ENCODE assay signal across 9 mouse cellular contexts in the genomic region with DNA sequence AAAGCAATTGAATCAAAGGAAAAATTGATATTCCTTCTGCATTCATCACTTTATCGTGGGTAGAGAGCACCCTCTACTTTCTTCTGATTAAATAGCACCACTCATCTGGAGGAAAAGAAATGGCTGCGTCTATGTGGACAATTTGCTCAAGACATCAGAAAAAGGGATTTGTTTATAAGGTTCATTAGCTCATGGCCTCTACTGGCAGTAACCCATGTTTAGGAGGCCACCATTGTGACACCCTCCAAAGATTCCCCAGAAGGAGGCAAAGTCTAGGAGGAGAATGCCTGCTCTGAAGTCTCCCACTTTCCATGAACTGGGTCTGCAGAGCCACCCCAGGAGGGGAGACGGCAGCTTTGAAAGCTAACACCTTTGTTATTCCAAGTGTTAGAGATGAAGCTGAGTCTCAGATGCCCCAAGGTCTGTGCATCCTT.
DNase-seq lines count a peak whose midpoint lies in the region; ATAC-seq and TF ChIP-seq lines count a peak whose summit lies in the region.
"Had no signal": no experiment of that assay in that cellular context is flagged by ENCODE, and none has a peak within 500 bp of the region (broad histone marks: within the 10 kb centered on the region; RNA-seq: fewer than 3 reads in every experiment).

No protein-coding gene starts in this region.

- no peaks in the 10 kb centered on the region for H3K36me3 ChIP-seq in embryonic facial prominence, embryonic 11.5 days (replicated peaks; ENCODE audit: control insufficient read depth, insufficient read depth, low read depth, low read length)
- H3K36me3 ChIP-seq in midbrain, embryonic 16.5 days (ENCODE audit: control insufficient read depth, insufficient read depth, low read length): no peaks in the 10 kb centered on the region

- H3K9me3 ChIP-seq in embryonic facial prominence, embryonic 11.5 days (replicated peaks; ENCODE audit: control insufficient read depth, low read length): no peaks in the 10 kb centered on the region
- H3K9me3 ChIP-seq in midbrain, embryonic 16.5 days (replicated peaks; ENCODE audit: control insufficient read depth, low read length, poor library complexity, severe bottlenecking): no peaks in the 10 kb centered on the region

- no peak for ATAC-seq in embryonic facial prominence, embryonic 11.5 days (replicated peaks; ENCODE audit: insufficient number of reproducible peaks, low FRiP score, low TSS enrichment, low read depth)
- peak; percentile 75 for ATAC-seq in midbrain, embryonic 16.5 days
- no peak for ATAC-seq in monocyte, adult 5-6 weeks (replicated peaks; ENCODE audit: insufficient number of reproducible peaks, low FRiP score, low TSS enrichment, poor library complexity, severe bottlenecking)

- DNase-seq in left cerebral cortex, adult 2 months (ENCODE audit: extremely low spot score in 1 of 2, low spot score in 2 of 2): no peak
- DNase-seq in left cerebral cortex, adult 9 months (ENCODE audit: low spot score in 2 of 2): no peak
- peak; percentile 60 to 66 for DNase-seq in cerebellum, adult 2 months
- peak; percentile 14 for DNase-seq in embryonic facial prominence, embryonic 11.5 days (ENCODE audit: low spot score)
- no peak for DNase-seq in natural killer cell, adult 2 months (ENCODE audit: low spot score in 2 of 2)
- DNase-seq in urinary bladder, postnatal 36 days (ENCODE audit: low spot score in 2 of 2): no peak
- DNase-seq: lung, postnatal 10 days had no signal

- no peak for TF ChIP-seq POLR2A in cerebellum, adult 2 months (IDR thresholded peaks at IDR 0.05; ENCODE audit: borderline replicate concordance, insufficient read depth, low read length)

- WGBS in cerebellum, adult 2 months: 8% methylated on average over 3 of the region's 3 CpGs
- WGBS in embryonic facial prominence, embryonic 11.5 days: 38% methylated on average over 3 of the region's 3 CpGs
- 36% methylated on average over 3 of the region's 3 CpGs for WGBS in midbrain, embryonic 16.5 days

- H3K4me3 ChIP-seq in left cerebral cortex, adult 2 months: no peak overlapping the region
- H3K4me3 ChIP-seq in cerebellum, adult 2 months (replicated peaks; ENCODE audit: insufficient read depth, low read depth, low read length): no peak overlapping the region
- H3K4me3 ChIP-seq in embryonic facial prominence, embryonic 11.5 days (ENCODE audit: low read depth, low read length): no peak overlapping the region
- no peak overlapping the region for H3K4me3 ChIP-seq in midbrain, embryonic 16.5 days (ENCODE audit: low read depth, low read length)

- H3K4me1 ChIP-seq in cerebellum, adult 2 months (ENCODE audit: control insufficient read depth, insufficient read depth, low read length): peaks cover 14% of the 10 kb centered on the region; the same call in 1 of the 2 replicates
- no peaks in the 10 kb centered on the region for H3K4me1 ChIP-seq in embryonic facial prominence, embryonic 11.5 days (ENCODE audit: control insufficient read depth, insufficient read depth, low read length)
- peaks cover 2% of the 10 kb centered on the region; the same call in 1 of the 2 replicates for H3K4me1 ChIP-seq in midbrain, embryonic 16.5 days (ENCODE audit: control insufficient read depth, insufficient read depth, low read length)

- intact Hi-C loops in left cerebral cortex, adult 2 months (cut with DNase I): loop anchor here (2.0 kb wide), 1 partner anchor 1345 kb away; no protein-coding TSS in a partner anchor

- H3K27ac ChIP-seq in left cerebral cortex, adult 2 months: no peak overlapping the region
- peak overlapping the region; percentile 74 for H3K27ac ChIP-seq in cerebellum, adult 2 months (ENCODE audit: insufficient read depth, low read length)
- H3K27ac ChIP-seq in embryonic facial prominence, embryonic 11.5 days (replicated peaks; ENCODE audit: low read depth, low read length): no peak overlapping the region
- H3K27ac ChIP-seq in midbrain, embryonic 16.5 days (ENCODE audit: low read length): peak overlapping the region; percentile 33; the same call in 1 of the 2 replicates

- H3K4me2 ChIP-seq in embryonic facial prominence, embryonic 11.5 days (ENCODE audit: low read depth, low read length): no peak overlapping the region
- no peak overlapping the region for H3K4me2 ChIP-seq in midbrain, embryonic 16.5 days (ENCODE audit: low read length)

- TF ChIP-seq CTCF in left cerebral cortex, adult 2 months (IDR thresholded peaks at IDR 0.05): peak; percentile 54
- TF ChIP-seq CTCF in cerebellum, adult 2 months (IDR thresholded peaks at IDR 0.05; ENCODE audit: borderline replicate concordance, insufficient read depth, low read depth, low read length): peak; percentile 31; the same call in 1 of the 2 replicates

- H3K9ac ChIP-seq in embryonic facial prominence, embryonic 11.5 days (replicated peaks; ENCODE audit: low read length): no peak overlapping the region
- H3K9ac ChIP-seq in midbrain, embryonic 16.5 days (ENCODE audit: low read depth, low read length): no peak overlapping the region

- H3K27me3 ChIP-seq in cerebellum, adult 2 months (ENCODE audit: control insufficient read depth, insufficient read depth, low read length): no peaks in the 10 kb centered on the region
- no peaks in the 10 kb centered on the region for H3K27me3 ChIP-seq in embryonic facial prominence, embryonic 11.5 days (ENCODE audit: control insufficient read depth, insufficient read depth, low read length)
- no peaks in the 10 kb centered on the region for H3K27me3 ChIP-seq in midbrain, embryonic 16.5 days (ENCODE audit: control insufficient read depth, insufficient read depth, low read depth, low read length)

Comparison
In these comparisons a context has a peak if more than half of its experiments do, and no peak if none do; other contexts are left out.
1. DNase-seq: peak in cerebellum, adult 2 months (2 of 2) and embryonic facial prominence, embryonic 11.5 days (single experiment); none in left cerebral cortex, adult 2 months (0 of 2), left cerebral cortex, adult 9 months (0 of 2), natural killer cell, adult 2 months (0 of 2) and urinary bladder, postnatal 36 days (0 of 2).
2. H3K27ac ChIP-seq: peak in cerebellum, adult 2 months (single experiment) and midbrain, embryonic 16.5 days (single experiment); none in left cerebral cortex, adult 2 months (single experiment) and embryonic facial prominence, embryonic 11.5 days (single experiment).